Mouse (Mus musculus): ENCODE results near the gene Kif26b. TPM values are rescaled to one million over a fixed set of nuclear protein-coding genes. Genes with fewer than 3 reads are reported as not detected.
A peak's percentile ranks its signal among the peaks of the same experiment; 100 is the strongest.

The Kif26b gene
- 0.15 and 0.17 TPM in 2 replicates for polyA plus RNA-seq (2012; ENCODE audit: insufficient read depth, insufficient read length, missing spikeins)

DNA sequence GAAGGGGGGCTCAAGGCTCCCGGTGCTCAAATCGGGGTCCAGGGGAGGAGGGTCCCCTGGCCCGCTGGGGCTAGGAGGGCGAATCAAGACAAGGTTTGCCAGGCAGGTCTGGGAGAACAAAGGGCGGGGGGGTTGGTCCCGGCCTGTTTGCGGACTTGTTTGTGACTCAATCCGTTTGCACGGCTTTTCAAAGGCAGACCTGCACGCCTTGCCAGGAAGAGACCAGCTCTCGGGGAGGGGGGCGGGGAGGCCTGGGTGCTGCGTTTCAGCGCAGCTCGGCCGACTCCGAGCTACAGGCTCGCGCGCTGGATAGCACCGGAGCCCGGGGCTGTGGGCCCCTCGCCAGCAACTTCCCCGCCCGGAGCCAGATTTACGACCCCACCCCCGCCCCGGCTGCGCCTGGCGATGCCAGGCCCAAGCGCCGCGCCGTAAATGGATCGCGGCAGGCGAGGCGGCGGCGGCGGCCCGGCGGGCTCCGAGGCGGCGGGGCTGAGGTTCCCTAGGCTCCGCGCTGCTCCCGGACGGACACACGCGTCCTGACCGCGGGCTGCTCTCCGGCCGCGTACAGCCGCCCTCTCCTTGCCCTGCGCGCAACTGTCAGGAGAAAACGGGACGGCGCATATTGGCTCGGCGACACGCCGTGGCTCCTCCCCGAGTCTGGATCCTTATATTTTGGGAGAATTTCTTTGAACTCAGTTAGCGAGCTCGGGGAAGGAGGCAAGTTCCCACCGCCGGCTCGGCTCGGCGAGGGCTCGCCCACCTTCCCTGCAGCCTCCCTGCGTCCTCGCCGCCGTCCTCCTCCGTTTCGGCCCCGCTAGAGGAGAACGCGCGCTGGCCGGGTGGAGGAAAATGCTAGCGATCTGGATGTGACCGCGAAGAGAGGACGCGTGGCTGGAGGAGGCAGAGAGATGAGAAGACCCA is at the start of gene Kif26b:
TSS of gene Kif26b (plus strand) at position 695 of the 921 bp plus-strand sequence.
- Histone ChIP-seq H3K27ac (ENCODE audit: insufficient read depth, low read depth, low read length) (no peak within 1 kb of the TSS), H3K4me3 (ENCODE audit: insufficient read depth, low read length) (peak within 1 kb of the TSS; percentile 62), H3K4me1 (ENCODE audit: control insufficient read depth, insufficient read depth, low read length) (no peaks in the 10 kb centered on the region; the same call in 1 of the 2 replicates)
- TF ChIP-seq POLR2A (IDR thresholded peaks at IDR 0.05; ENCODE audit: borderline replicate concordance, low read depth, low read length) (no peak), CTCF (IDR thresholded peaks at IDR 0.05; ENCODE audit: low read depth, low read length) (no peak)

DNA sequence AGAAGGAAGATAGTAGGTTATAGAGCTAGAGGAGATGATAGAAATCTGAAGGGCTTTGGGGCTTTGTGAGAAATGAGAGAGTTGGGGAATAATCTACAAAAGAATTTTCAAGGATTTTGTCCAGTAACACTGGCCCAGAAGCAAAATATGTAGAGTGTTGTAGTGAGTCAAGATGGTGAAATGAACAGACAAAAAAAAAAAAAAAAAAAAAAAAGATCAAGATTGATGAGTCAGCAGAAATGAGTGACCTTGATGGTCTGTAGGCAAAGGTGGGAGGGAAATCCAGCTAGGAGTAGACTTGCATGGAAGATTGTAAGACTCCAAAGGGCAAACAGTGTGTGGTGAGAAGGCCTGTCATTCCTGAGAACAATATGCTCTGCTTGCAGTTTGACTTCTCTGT is 45.1 kb upstream of the Kif26b start:
- TF ChIP-seq POLR2A (IDR thresholded peaks at IDR 0.05; ENCODE audit: borderline replicate concordance, low read depth, low read length) (no peak), CTCF (IDR thresholded peaks at IDR 0.05; ENCODE audit: low read depth, low read length) (no peak)
- H3K4me1 ChIP-seq (ENCODE audit: control insufficient read depth, insufficient read depth, low read length) = peaks cover 5% of the 10 kb centered on the region
- H3K4me3 ChIP-seq (ENCODE audit: insufficient read depth, low read length) = no peak overlapping the region
- no peak overlapping the region for H3K27ac ChIP-seq (ENCODE audit: insufficient read depth, low read depth, low read length)

GRCm38 (mm10) chr1:178485138-178485867 is 43.6 kb upstream of the Kif26b start:
- Histone ChIP-seq H3K27ac (ENCODE audit: insufficient read depth, low read depth, low read length) (no peak overlapping the region), H3K4me3 (ENCODE audit: insufficient read depth, low read length) (no peak overlapping the region), H3K4me1 (ENCODE audit: control insufficient read depth, insufficient read depth, low read length) (peaks cover 11% of the 10 kb centered on the region)
- no peak for TF ChIP-seq CTCF (IDR thresholded peaks at IDR 0.05; ENCODE audit: low read depth, low read length)
- no peak for TF ChIP-seq POLR2A (IDR thresholded peaks at IDR 0.05; ENCODE audit: borderline replicate concordance, low read depth, low read length)

DNA sequence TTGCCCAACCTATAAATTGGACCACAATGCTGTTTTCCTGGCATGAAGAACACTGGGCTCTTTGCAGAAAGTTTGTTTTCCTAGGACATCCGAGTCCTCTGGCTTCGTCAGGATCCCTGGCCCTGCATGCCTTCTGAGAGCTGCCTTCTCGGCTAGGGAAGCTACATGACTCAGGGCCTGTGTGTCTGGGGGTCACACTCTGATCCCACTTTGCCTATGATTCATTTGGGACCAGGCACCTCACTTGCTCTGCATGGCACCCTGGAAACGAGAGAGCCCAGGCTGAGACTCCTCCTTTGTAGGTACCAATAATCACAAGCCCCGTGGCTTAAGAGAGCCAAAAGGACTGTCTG is 43.1 kb upstream of the Kif26b start:
- Histone ChIP-seq H3K4me1 (ENCODE audit: control insufficient read depth, insufficient read depth, low read length) (peaks cover 12% of the 10 kb centered on the region), H3K4me3 (ENCODE audit: insufficient read depth, low read length) (no peak overlapping the region), H3K27ac (ENCODE audit: insufficient read depth, low read depth, low read length) (no peak overlapping the region)
- no peak for TF ChIP-seq POLR2A (IDR thresholded peaks at IDR 0.05; ENCODE audit: borderline replicate concordance, low read depth, low read length)
- no peak for TF ChIP-seq CTCF (IDR thresholded peaks at IDR 0.05; ENCODE audit: low read depth, low read length)

- TF ChIP-seq CTCF (IDR thresholded peaks at IDR 0.05; ENCODE audit: low read depth, low read length) (no peak), POLR2A (IDR thresholded peaks at IDR 0.05; ENCODE audit: borderline replicate concordance, low read depth, low read length) (no peak)
- Histone ChIP-seq H3K27ac (ENCODE audit: insufficient read depth, low read depth, low read length) (no peak overlapping the region), H3K4me3 (ENCODE audit: insufficient read depth, low read length) (no peak overlapping the region), H3K4me1 (ENCODE audit: control insufficient read depth, insufficient read depth, low read length) (peaks cover 18% of the 10 kb centered on the region)
Observed at GRCm38 (mm10) chr1:178486828-178487227, 42.1 kb upstream of the Kif26b start.

DNA sequence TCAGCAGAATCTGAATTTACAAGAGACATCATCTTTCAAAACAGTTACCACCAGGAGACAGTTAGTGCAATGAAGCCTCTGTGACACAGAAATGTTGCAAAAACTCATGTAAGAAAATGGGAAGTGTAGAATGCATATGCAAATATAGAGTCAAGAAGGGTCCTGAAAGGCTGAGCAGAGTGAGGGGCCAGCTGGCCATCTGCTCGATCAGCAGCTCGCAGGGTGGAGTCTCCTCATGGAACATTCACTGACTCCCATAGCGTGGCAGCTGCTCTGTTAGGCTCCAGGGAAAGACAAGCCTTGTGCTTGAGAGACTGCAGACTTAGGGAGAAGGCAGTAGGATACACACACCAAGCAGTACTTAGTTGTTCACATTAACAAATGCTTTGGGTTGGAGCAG is 39.8 kb upstream of the Kif26b start:
- Histone ChIP-seq H3K27ac (ENCODE audit: insufficient read depth, low read depth, low read length) (no peak overlapping the region), H3K4me3 (ENCODE audit: insufficient read depth, low read length) (no peak overlapping the region), H3K4me1 (ENCODE audit: control insufficient read depth, insufficient read depth, low read length) (peaks cover 31% of the 10 kb centered on the region)
- TF ChIP-seq POLR2A (IDR thresholded peaks at IDR 0.05; ENCODE audit: borderline replicate concordance, low read depth, low read length) = no peak
- no peak for TF ChIP-seq CTCF (IDR thresholded peaks at IDR 0.05; ENCODE audit: low read depth, low read length)

DNA sequence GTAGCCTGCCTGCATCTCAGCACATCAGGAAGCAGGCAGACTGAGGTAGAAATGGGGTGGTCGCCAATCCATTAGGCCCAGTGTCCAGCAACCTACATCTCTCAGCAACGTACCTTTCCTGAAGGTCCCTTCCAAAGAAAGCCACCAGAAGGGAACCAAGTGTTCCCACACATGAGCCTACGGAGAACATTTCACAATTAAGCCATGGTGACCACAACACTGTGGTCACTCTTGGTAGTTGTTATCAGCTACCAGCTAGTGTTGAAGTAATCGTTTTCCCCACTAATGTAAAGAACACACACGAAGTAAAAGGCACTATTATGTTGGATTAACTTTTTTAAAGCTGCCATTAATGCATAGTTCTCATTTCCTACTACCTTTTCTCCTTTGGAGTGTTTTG is 37.2 kb upstream of the Kif26b start:
- TF ChIP-seq POLR2A (IDR thresholded peaks at IDR 0.05; ENCODE audit: borderline replicate concordance, low read depth, low read length) = no peak
- no peak for TF ChIP-seq CTCF (IDR thresholded peaks at IDR 0.05; ENCODE audit: low read depth, low read length)

DNA sequence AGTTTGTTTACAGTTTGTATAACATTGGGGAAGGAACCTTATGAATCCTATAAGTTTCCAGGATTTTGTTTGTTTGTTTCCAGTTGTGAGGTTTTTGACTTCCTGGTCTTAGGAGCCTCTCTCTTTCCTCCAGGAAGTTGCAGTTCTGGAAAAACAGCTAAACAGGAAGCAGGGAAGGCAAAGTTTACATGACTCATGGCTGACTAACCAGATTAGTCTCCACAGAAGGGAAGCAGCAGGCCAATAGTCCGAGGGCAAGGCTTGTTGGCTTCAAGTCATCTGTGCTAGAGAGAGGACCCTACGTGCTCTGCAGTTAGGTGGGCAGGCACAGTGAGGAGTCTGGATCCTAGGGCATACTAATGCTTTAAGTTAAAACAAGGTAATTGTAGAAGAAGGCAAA is 36.4 kb upstream of the Kif26b start:
- peaks cover 28% of the 10 kb centered on the region for H3K4me1 ChIP-seq (ENCODE audit: control insufficient read depth, insufficient read depth, low read length)
- no peak for TF ChIP-seq CTCF (IDR thresholded peaks at IDR 0.05; ENCODE audit: low read depth, low read length)
- TF ChIP-seq POLR2A (IDR thresholded peaks at IDR 0.05; ENCODE audit: borderline replicate concordance, low read depth, low read length) = no peak
- peak overlapping the region; percentile 38 for H3K27ac ChIP-seq (ENCODE audit: insufficient read depth, low read depth, low read length)
- H3K4me3 ChIP-seq (ENCODE audit: insufficient read depth, low read length) = no peak overlapping the region

More for the DNA sequence above, 37.2 kb upstream of the Kif26b start:
- Histone ChIP-seq H3K27ac (ENCODE audit: insufficient read depth, low read depth, low read length) (peak overlapping the region; percentile 38), H3K4me1 (ENCODE audit: control insufficient read depth, insufficient read depth, low read length) (peaks cover 30% of the 10 kb centered on the region), H3K4me3 (ENCODE audit: insufficient read depth, low read length) (no peak overlapping the region)

GRCm38 (mm10) chr1:178496186-178496585 is 32.7 kb upstream of the Kif26b start:
- Histone ChIP-seq H3K4me1 (ENCODE audit: control insufficient read depth, insufficient read depth, low read length) (peaks cover 17% of the 10 kb centered on the region), H3K27ac (ENCODE audit: insufficient read depth, low read depth, low read length) (no peak overlapping the region), H3K4me3 (ENCODE audit: insufficient read depth, low read length) (no peak overlapping the region)
- TF ChIP-seq CTCF (IDR thresholded peaks at IDR 0.05; ENCODE audit: low read depth, low read length) = no peak
- no peak for TF ChIP-seq POLR2A (IDR thresholded peaks at IDR 0.05; ENCODE audit: borderline replicate concordance, low read depth, low read length)

- TF ChIP-seq CTCF (IDR thresholded peaks at IDR 0.05; ENCODE audit: low read depth, low read length) (peak; percentile 52), POLR2A (IDR thresholded peaks at IDR 0.05; ENCODE audit: borderline replicate concordance, low read depth, low read length) (no peak)
Observed at GRCm38 (mm10) chr1:178496841-178497240, 32.1 kb upstream of the Kif26b start.

More at GRCm38 (mm10) chr1:178496841-178497240, 32.1 kb upstream of the Kif26b start:
- Histone ChIP-seq H3K4me3 (ENCODE audit: insufficient read depth, low read length) (no peak overlapping the region), H3K4me1 (ENCODE audit: control insufficient read depth, insufficient read depth, low read length) (peaks cover 13% of the 10 kb centered on the region), H3K27ac (ENCODE audit: insufficient read depth, low read depth, low read length) (no peak overlapping the region)
